Mouse (Mus musculus) cerebellum, adult 11-12 months (tissue): ENCODE results near the gene Evi5l.
A peak's percentile ranks its signal among the peaks of the same experiment; 100 is the strongest.

ENCODE experiments used
- DNase-seq: peaks from one replicate; pipeline ENCODE4 v3.0.0; 2022

The Evi5l gene

GRCm38 (mm10) chr8:4165852-4166751 lies at the start of gene Evi5l:
Gene Evi5l, plus strand, starts transcription at chr8:4166567.
- DNase-seq: peak; percentile 100

- no peak for DNase-seq
Observed at GRCm38 (mm10) chr8:4133798-4134197, 32.6 kb upstream of the Evi5l start, which contains the start of gene Cd209g. Gene Cd209g, plus strand, starts transcription at chr8:4134098.

- peak; percentile 52 for DNase-seq
Observed at GRCm38 (mm10) chr8:4139660-4140646, 26.4 kb upstream of the Evi5l start.

GRCm38 (mm10) chr8:4141721-4142120 lies 24.6 kb upstream of the Evi5l start:
- DNase-seq: no peak

GRCm38 (mm10) chr8:4147272-4147671 lies 19.1 kb upstream of the Evi5l start:
- no peak for DNase-seq

GRCm38 (mm10) chr8:4154878-4155277 lies 11.5 kb upstream of the Evi5l start:
- no peak for DNase-seq

- DNase-seq: no peak
Observed at GRCm38 (mm10) chr8:4162786-4163185, 3.6 kb upstream of the Evi5l start.

- peak; percentile 67 for DNase-seq
Observed at GRCm38 (mm10) chr8:4165176-4165851, 1.1 kb upstream of the Evi5l start.

- no peak for DNase-seq
Observed at GRCm38 (mm10) chr8:4166881-4167525, 636 bp downstream of the Evi5l start.

- DNase-seq: peak; percentile 46
Observed at GRCm38 (mm10) chr8:4167918-4168317, 1.6 kb downstream of the Evi5l start.

- DNase-seq: no peak
Observed at GRCm38 (mm10) chr8:4172486-4172885, 6.1 kb downstream of the Evi5l start.

GRCm38 (mm10) chr8:4174018-4174417 lies 7.7 kb downstream of the Evi5l start:
- DNase-seq: no peak

GRCm38 (mm10) chr8:4183409-4183808 lies 17.0 kb downstream of the Evi5l start:
- DNase-seq: no peak

- no peak for DNase-seq
Observed at GRCm38 (mm10) chr8:4186151-4186550, 19.8 kb downstream of the Evi5l start.

GRCm38 (mm10) chr8:4188605-4189004 lies 22.2 kb downstream of the Evi5l start:
- DNase-seq: no peak

GRCm38 (mm10) chr8:4189031-4189722 lies 22.8 kb downstream of the Evi5l start:
- DNase-seq: no peak

GRCm38 (mm10) chr8:4192305-4192704 lies 25.9 kb downstream of the Evi5l start:
- DNase-seq: peak; percentile 31

GRCm38 (mm10) chr8:4192807-4193587 lies 26.6 kb downstream of the Evi5l start:
- DNase-seq: peak; percentile 84

- DNase-seq: no peak
Observed at GRCm38 (mm10) chr8:4193588-4193894, 27.2 kb downstream of the Evi5l start.

- DNase-seq: no peak
Observed at GRCm38 (mm10) chr8:4201321-4201720, 35.0 kb downstream of the Evi5l start.
